Mouse (Mus musculus) 3T3-L1 (cell line): Measurements from ENCODE around the gene Clstn1.

Experiments
- DNase-seq: peaks from one replicate; pipeline ENCODE4 v3.0.0-alpha.2; 2015; ENCODE audit warnings: low read depth, low spot score

The Clstn1 gene

DNA sequence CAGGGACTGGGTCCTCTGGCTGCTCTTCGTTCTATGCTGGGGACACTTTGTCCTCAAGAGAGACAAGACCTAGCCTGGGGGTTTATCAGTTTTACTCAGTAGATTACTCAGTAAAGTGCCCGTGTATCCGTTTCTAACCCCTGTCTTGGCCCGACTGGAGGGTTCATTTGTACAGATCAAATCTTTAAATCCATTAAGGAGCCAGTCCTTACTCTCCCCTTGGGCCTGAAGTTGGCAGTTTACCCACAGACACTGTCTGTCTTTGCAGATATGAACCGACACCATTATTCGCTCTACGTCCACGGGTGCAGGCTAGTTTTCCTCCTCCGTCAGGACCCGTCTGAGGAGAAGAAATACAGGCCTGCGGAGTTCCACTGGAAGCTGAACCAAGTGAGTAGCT lies 48.7 kb downstream of the Clstn1 start:
- DNase-seq, result no peak

DNA sequence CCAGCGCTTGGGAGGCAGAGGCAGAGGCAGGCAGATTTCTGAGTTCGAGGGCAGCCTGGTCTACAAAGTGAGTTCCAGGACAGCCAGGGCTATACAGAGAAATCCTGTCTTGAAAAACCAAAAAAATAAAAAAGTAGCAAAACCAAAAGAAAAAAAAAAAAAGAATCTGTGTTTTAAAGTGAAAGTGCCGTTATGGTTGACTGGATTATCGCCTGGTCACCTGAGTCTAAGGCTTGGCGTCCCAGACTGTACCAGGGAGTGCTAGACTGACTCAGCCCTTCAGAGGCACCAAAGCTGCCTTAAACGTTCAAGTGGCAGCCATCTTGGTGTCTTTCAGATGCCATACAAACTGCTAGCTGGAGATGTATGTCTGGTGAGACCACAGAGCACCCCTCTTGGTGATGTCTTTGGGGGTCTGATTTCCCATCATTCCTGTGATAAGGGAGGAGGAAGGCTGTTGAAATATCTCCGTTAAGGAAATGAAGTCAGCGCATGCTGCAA lies 49.7 kb downstream of the Clstn1 start:
- DNase-seq, result no peak

GRCm38 (mm10) chr4:149637942-149638341 lies 51.7 kb downstream of the Clstn1 start:
- peak; percentile 46 for DNase-seq

DNA sequence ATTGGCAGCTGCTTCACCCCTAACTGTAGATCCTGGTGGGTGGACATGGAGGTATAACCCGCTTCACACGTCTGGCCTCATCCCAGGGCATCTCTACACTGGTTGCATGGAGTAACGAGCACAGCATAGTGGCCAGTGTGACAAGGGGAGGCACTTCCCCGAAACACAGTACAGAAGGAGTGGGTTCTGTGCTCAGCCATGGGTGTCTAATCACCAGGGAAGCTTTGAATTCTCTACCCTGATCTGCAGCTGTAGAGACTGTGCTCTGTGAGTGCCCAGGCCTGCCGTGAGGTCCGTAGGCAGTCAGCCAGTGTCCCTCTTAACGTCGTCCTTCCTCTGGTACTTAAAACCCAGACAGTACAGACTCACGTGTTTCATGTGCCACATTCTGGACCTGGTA lies 54.6 kb downstream of the Clstn1 start:
- DNase-seq, result no peak

DNA sequence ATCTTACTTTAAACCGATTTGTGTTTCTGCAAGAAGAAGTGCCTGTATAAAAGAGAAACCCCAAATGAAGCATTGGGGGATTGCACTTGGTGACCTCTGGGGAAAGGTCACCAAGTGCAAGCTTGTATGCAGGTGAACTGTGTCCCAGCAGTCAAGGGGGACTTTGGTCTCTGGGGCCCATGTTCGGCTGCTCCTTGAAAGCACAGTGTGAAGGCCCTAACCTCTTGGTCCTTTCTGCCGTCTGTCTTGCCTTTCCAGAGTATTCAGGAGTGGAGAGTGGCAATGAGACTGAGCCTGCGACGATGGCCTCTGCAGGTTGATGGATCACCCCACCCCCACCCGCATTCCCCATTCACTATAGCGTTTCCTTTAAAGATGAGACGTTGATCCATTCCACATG lies 55.1 kb downstream of the Clstn1 start:
- DNase-seq, result no peak

DNA sequence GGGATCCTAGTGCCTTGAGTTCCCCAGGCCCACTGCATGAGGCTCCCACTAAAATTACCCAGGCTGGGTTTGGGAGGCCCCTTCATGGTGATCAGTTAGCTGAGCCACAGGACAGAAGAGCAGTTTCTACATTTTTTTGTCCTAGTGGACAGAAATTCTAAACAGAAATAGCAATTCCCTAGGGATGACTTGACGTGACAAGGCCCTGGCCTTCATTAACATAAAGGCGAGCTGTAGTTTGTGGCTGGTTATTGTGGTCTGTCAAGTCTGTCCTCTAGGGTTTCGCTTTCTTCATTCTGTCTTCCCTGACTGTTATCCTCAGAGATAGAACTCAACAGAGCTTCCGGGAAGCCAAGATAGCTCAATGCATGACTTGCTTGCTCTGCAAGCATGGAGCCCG lies 55.7 kb downstream of the Clstn1 start:
- no peak for DNase-seq

DNA sequence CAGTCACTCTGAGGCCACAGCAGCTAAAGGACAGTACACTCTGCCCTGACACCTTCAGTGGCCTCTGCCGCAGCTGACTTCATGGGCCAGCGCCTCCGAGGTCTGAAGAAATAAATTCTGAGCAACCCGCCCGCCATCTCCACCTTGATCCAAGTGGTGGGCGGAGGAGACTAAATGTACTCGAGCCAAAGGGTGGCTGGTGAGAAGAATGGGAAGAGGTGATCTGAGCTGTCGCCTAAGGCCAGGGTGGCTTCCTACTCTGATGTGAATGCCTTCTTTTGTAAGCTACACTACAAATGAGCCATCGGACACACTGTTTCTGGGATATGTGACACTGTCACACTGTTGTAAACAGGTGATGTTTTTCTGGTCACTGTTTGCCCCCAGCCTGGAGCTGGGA lies 59.5 kb downstream of the Clstn1 start:
- DNase-seq, result no peak

DNA sequence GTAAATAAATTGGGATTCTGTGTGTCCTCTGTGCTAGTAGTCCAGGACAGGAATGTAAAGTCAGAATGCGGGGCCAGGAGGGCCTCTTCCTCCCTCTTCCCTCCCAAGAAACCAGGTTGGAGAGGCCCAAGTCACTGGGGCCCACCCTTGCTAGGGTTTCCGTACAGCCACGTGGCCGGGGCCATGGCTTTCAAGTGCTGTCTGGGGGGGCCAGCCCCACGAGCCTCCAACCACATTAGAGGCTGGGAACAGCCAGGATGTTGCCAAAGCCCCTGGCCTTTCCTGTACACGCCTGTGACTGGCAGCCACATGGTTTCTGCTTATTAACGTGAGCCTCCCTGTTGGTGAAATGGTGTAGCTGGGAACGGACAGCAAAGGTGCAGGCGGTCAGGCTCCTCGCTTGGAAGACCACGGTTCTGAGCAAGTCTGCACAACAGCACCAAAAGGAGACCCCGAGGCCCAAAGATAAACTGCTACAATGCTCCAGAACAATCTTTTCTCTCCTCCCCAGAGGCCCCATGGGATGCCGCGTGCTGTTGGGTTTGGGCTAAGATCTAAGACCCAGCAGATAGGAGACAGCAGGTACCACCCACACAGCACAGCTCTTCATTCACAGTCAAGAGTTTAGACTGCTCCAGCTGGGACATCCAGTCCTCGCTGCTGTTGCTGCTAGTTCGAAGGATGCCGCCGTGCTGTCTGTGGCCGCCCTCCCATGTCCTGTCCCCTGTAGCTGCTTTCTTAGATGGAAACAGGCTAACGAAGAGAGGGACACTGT lies 62.0 kb downstream of the Clstn1 start:
- DNase-seq, result no peak

DNA sequence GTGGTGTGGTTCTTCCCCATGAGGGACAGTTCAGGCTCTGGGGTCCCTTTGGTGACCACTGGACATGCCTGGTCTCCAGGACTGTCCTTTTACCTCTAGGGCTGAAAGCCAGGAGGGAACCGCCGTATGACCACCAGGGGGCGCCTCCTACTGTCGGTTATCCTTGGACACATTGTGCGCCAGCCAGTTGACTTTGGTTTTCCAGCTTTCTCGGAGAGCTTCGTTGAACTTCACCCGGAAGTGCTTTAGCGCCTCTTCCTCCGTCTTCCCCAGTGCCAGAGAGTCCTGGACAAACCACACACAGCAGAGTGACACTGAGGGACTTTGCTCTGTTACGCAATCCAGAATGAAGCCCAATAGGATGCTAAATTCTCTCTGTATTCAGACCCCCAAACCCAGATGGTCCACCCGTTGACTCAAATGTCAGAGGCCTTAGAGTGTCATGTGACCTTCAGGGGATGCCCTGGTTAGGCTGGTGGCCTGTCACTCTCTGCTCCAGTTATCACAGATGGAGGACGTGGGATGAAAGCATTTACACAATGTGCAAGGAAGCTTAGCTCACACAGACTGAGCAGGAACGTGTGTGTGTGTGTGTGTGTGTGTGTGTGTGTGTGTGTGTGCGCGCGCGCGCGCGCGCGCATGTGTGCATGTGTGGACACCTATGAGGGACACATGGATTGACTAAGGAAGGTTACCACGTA lies 64.4 kb downstream of the Clstn1 start:
- peak; percentile 74 for DNase-seq

DNA sequence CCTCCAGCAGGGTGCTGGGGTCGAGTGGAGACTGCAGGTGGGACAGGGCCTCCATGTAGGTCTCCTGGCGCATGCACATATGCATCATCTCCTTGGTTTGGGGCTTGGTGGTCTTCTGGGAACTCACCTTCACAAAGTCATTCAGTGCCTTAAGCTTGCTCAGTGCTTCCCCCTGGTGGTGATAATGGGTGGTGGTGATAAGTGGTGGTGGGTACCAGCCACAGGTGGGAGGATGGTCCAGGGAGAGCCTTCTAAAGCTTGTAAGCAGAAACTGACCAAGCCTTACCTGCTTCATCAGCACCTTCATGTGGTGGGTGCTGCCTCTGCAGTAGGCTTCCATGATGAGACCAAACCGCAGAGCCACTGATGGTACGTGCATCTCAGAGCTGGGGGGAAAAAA lies 68.0 kb downstream of the Clstn1 start:
- DNase-seq, result peak; percentile 44

- DNase-seq, result no peak
These were observed 71.7 kb downstream of the Clstn1 start for GRCm38 (mm10) chr4:149657858-149658416.

DNA sequence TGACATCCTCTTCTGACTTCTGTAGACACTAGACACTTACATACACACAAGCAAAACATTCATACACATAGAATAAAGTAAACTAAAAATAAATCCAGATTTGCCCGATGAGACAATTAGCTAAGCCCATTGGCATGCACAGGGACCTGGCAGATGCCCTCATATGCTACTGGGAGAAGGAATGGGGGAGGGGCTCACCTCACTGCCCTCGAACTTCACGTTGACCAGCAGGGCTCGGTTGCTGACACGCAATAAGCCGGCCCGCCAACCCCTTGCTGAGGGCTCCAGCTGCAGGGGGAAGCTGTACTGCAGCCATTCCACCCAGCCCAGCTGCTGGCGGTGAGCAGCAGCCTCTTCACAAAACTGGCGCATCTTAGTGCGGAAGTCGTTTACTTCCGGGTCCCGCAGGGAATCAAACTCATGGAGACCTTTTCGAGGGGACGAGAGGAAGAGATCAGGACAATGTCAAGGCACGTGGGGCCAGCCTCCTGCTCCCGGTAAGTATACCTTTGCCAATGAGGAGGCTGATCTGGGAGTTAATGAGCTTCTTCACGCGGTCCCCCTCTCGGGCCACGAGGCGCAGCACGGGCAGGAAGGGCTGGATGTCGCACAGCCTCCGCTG lies 73.3 kb downstream of the Clstn1 start:
- no peak for DNase-seq

- no peak for DNase-seq
These were observed 74.3 kb downstream of the Clstn1 start for GRCm38 (mm10) chr4:149660598-149660997.

DNA sequence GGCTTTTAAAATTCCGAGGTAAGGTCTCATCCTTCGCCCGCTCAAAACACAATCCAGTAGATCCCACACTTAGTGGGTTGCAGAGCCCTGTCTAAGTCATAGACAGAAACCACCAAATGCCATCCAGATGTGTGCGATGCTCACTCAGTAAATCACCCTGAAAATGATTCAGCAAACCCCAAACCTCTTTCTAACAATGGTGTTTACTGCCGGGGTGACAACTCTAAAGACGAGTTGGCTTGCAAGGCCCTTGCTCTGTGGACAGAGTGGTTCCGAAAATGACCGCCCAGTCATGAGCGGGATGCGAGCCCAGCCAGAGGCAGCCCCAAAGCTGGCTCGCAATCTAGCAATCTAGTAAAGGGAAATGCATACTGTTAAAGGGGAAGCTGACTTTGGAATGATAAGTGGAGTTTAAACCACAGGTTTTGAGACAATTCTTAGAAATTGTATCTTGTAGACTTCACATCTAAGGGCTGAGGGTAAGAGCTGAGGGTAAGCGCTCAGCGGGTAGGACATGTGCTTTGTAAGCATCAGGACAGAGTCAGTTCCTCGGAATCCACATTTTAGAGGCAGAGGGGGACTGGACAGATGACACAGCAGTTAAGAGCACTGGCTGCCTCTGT lies 75.8 kb downstream of the Clstn1 start:
- peak; percentile 40 for DNase-seq

DNA sequence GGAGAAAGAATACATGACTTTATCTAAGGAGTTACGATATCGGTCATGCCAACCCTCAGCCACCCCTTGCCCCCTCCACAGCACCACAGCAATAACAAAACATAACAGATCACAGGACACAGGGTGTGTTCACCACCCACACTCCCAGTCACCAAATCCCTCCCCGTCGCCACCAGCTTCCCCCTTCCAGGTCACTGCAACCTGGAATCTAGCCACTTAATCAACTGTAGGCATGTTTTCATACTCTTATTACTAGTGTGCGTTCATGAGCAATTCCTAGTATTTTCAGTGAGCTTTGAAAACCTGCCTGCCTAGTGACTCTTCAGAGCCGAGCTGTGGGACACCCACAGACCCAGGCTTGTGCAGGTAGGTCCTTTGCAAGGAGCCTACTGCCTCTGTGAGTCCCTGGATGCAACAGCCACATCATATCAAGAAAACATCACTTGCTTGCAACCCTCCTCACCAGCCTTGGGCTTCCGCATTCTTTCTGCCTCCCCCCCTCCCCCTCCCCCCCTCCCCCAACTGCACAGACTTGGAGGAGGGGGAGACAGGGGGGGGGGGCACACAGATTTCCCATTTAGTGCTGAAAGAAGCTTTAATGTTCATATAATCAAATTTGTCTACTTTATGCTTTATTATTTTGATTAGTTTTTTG lies 77.7 kb downstream of the Clstn1 start:
- DNase-seq, result no peak

GRCm38 (mm10) chr4:149665016-149665691 lies 78.9 kb downstream of the Clstn1 start:
- no peak for DNase-seq

DNA sequence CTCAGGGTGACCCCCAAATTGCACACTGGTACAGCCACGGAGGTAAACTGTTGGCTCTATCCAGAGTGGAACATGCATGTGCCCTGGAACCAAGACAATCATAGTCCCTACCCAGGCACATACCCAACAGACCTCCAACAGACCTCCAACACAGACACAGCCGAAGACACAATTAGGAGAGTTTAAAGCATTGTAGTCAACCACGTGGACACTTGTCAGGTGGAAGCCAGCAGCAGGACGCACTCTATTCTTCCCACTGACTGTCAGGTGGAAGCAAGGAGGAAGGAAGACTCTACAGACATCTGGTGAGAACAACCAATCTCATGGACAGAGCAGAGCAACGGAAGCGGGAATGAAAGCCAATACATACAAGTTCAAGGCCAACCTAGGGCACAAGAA lies 79.4 kb downstream of the Clstn1 start:
- no peak for DNase-seq

DNA sequence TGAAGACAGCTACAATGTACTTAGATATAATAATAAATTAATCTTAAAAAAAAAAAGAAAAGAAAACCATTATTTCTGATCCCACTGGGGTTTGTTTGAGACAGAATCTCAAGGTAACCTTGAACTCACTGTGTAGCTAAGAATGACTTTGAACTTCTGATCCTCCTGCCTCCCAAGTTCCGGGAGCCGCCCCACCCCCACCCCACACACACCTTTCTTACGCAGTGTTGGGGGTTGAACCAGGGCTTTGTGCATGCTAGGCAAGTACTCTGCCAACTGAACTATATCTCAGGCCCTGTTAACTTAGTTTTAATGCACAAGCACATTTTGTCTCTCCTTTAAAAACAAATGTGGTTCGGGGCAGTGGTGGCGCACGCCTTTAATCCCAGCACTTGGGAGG lies 84.9 kb downstream of the Clstn1 start:
- DNase-seq, result no peak

GRCm38 (mm10) chr4:149672747-149673146 lies 86.5 kb downstream of the Clstn1 start:
- no peak for DNase-seq

DNA sequence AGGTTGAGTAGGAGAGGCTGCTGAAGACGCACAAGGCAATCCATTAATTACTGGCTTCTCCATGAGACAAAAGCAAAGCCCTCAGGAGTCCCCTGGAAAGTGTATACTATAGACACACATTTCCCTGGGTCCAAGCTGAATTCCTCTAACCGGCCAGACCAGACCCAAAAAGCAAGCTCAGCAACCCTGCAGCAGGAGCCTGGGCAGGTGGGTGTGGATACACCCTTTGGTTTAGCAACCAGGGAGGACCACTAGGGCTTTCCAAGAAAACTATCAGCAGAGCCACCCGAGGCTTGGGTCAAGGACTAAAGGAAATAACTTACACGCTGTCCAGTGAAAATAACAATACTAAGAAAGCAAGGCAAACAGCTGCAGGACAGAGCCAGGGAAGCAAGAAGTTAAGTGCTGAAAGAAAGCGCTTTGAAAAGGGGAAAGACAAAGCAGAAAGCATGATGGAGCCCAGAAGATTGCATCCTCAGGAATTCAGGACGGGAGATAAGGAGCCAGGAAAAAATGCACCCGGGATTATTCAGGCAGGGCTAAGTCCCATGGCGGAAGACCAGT lies 88.6 kb downstream of the Clstn1 start:
- DNase-seq, result no peak
